Mouse (Mus musculus): ENCODE data around the gene Chd3.

Gene Chd3

GRCm38 (mm10) chr11:69367616-69368355 is 1.4 kb downstream of the Chd3 start:
- CTCF ChIA-PET, result interaction anchor here (0.6 to 1.4 kb wide), 3 partner anchors 34 to 63 kb away, joined by 3 to 4 read pairs (median 3); no protein-coding TSS in a partner anchor

- CTCF ChIA-PET, result interaction anchor here (0.7 kb wide), 1 partner anchor 310 kb away, joined by 4 read pairs; no protein-coding TSS in a partner anchor
These were observed 2.2 kb downstream of the Chd3 start for GRCm38 (mm10) chr11:69366855-69367615.

GRCm38 (mm10) chr11:69366157-69366854 is 2.9 kb downstream of the Chd3 start:
- CTCF ChIA-PET, result interaction anchor here (0.7 kb wide), 1 partner anchor 309 kb away, joined by 4 read pairs; no protein-coding TSS in a partner anchor

DNA sequence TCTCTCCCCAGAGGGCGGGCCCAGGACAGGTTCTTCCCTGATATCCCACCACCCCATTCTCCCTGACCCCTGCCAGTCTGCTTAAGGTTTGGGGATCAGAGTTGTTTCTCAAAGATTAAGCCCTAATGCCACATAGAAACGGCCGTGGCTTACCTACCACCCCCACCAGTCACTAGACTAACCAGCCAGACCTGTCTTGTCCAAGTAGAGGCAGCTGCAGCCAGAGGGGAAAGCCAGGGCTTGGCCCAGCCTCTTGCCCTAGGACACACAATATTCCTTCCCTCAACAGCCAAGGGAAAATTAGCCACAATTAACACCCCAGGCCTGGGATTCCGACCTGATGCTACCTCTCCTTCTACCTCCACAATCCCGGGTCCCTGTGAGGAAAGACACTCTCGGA is 3.5 kb downstream of the Chd3 start:
- CTCF ChIA-PET, result no interaction called here

DNA sequence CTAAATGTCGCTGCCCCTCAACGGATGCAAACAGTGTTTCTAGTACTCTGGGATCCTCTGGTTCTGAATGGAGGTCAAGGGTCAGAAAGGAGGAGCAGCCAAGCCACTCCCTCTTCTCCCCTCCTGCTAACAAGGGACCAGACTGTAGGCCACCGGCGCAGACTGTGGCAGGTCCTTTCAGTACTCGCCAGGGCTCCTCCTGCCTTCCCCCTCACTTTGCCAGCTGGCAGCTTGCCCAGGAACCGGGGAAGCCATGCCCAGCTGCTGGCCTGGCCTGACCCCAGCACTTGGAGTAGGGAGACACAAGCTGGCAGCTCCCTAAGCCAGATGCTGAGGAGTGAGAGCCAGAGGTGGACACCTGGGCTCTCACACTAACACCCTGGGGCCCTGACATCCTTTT is 4.3 kb downstream of the Chd3 start:
- CTCF ChIA-PET, result no interaction called here

DNA sequence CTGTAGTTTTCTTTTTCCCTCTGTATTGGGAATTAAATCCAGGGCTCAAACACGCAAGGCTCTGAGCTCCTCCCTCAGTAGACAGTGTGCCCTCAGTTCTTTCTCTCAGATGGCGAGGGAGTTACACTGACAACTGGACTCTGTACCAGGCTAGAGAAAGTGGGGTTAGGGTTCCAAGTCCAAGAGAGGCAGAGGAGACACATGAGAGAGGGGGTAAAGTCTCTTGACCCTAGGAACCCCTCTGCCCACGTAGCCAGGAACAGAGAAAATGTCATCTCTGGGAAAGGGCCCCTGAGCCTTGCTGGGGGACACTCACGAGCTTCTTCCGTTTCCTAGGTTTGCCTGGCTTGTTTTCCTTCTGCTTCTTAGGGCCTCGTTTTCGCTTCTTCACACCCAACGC is 4.8 kb downstream of the Chd3 start:
- CTCF ChIA-PET, result no interaction called here

DNA sequence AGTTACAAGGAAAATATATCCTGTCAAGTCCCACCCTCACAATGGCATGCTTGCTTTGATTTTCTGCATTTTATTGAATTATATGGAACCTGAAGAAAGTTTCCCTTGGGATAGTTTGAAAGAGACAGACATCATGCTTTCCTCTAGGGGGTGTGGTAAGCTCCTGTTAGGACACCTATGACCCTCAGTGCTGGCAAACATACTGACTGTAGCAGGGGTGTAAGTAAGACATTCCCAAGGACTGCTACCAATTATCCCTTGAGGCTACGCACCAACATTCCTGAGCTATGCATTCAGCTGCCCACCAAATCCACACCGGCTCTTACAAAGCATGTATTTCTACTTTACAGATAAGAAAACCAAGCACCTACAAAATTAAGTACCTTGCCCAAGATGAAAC is 6.7 kb downstream of the Chd3 start:
- CTCF ChIA-PET, result interaction anchor here (0.6 kb wide), 1 partner anchor 20 kb away, joined by 4 read pairs; no protein-coding TSS in a partner anchor

- CTCF ChIA-PET, result interaction anchor here (0.6 kb wide), 1 partner anchor 20 kb away, joined by 4 read pairs; no protein-coding TSS in a partner anchor
These were observed 7.2 kb downstream of the Chd3 start for GRCm38 (mm10) chr11:69362021-69362420.

DNA sequence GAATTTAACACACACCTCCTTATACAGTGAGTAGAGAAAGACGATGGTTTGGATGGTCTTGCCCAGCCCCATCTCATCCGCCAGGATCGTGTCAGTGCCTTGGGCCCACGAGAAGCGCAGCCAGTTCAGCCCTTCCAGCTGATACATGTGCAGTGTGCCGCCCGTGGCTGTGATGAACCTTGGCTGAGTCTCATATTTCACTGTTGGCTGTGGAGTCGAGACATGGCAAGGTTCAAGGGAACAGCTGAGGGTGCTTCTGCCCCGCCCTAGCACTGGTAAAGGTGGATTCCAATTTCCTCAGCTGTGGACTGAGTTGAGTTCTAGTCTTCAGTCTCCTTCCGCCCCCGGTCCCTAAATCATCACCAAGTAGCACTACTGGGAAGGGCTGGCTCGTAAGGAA is 11.5 kb downstream of the Chd3 start:
- CTCF ChIA-PET, result no interaction called here

DNA sequence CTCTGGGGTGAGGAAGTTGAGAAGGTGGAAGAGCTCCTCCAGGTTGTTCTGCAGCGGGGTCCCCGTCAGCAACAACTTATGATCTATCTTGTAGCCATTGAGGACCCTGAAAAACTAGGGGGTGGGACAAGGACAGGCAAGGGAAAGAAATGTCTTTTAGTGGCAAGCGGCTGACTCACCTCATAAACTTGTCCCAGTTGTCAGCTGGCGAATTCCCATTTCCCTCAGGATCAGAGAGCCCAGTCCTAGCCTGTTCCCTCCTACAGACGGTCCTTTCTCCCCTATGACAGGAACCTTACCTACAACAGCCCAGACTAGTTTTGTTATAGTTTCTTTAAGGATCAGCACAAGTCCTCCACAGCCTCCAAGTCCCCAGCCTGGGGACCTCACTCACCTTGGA is 12.7 kb downstream of the Chd3 start:
- CTCF ChIA-PET, result no interaction called here

DNA sequence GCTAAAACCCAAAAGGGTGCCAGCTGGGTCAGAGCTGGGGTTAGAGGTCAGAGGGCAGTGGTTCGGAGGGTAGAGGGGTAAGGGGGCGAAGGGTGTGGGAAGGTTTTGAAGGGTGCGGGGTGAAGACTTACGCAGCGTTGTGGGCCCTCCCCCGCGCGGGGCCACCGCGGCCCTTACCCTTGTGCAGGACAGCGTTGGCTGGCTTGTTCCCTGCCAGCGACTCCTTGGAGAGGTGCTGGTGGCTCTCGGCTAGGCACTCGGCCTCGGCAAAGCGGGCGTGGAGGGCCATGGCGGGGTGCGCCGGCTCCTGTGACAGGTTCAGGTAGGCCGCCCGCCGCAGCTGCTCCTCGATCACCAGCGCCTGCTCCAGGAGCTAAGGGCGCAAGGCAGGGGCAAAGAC is 22.8 kb downstream of the Chd3 start:
- CTCF ChIA-PET, result interaction anchor here (0.6 kb wide), 1 partner anchor 1193 kb away, joined by 7 read pairs; no protein-coding TSS in a partner anchor

GRCm38 (mm10) chr11:69340161-69341131 is 28.8 kb downstream of the Chd3 start, which contains the start of gene Rnf227:
Gene Rnf227, plus strand, starts transcription at chr11:69340461.
- CTCF ChIA-PET, result interaction anchor here (0.7 kb wide), 1 partner anchor 35 kb away, joined by 3 read pairs; no protein-coding TSS in a partner anchor

DNA sequence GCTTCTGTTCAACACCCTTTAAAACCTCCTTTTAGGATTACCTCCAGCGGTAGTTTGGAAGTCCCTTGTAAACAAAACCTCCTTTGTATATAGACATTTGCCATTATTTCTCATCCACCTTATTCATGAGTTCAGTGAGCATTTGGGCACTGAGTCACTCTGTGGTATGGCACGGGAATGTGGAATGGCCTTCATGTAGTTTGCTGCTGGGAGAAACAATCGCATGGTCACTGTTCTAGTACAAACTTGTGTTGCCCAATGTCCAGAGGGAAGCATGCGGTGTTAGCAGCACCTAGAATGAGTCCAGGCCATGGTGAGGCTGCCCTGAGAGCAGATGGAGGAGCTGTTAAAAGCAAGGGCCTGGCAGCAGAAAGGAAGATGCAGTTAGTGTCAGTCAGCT is 34.4 kb downstream of the Chd3 start:
- CTCF ChIA-PET, result no interaction called here

GRCm38 (mm10) chr11:69333922-69334321 is 35.3 kb downstream of the Chd3 start:
- CTCF ChIA-PET, result interaction anchor here (0.6 to 1.2 kb wide), 2 partner anchors 34 to 98 kb away, joined by 4 to 7 read pairs; no protein-coding TSS in a partner anchor

DNA sequence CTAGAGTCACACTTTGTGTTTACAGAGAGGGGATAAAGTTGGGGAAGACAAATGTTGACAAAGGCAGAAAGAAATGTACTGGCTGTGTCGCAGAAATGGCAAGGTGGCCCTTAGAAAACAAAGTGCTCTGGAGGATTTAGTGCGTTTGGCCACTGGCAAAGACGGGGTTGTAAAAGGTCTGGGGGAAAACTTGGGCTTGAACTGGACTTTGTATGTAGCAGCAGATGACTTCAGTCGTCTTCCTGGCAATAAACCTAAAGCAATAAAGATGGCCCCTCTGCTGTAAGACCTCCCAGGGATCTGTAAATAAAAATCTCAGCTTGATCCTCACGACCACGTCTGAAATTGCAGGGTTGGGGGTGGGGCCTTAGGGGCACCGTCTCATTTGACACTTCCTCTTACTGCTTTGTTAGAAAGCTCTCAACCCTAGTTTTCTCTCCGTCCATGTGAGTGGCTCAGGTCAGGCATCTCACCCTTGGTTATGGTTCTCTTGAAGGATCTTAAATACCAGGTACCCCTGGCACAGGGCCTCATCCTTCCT is 36.4 kb downstream of the Chd3 start:
- CTCF ChIA-PET, result interaction anchor here (1.2 to 1.4 kb wide), 2 partner anchors 36 to 63 kb away, joined by 3 to 4 read pairs; no protein-coding TSS in a partner anchor

DNA sequence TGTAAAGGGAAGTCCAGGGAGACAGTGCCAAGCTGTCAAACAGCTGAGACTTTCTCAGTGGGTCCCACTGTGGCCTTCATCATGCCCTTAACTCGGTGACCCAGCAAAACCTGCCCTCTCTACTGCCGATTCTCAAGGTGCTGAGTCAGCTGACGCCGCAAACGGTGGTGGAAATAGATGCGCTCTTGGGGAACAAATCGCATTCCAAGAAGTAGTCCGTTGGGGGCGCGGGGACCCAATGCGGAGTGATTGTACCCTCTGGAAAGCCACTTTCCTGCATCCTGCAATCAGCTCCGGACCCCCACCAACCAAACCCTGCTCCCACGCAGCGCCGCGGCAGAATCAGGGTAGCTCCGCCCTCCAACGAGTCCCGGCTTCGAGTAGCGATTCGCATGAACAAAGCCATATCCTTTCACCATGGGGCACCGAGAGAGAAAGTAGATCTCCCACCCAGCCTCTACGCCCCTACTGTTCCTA is 37.2 kb downstream of the Chd3 start:
- CTCF ChIA-PET, result interaction anchor here (0.6 to 1.4 kb wide), 3 partner anchors 57 to 204 kb away, joined by 3 to 4 read pairs (median 3); no protein-coding TSS in a partner anchor

GRCm38 (mm10) chr11:69331152-69331551 is 38.1 kb downstream of the Chd3 start:
- CTCF ChIA-PET, result interaction anchor here (1.1 kb wide), 1 partner anchor 57 kb away, joined by 3 read pairs; no protein-coding TSS in a partner anchor

GRCm38 (mm10) chr11:69328517-69328916 is 40.7 kb downstream of the Chd3 start:
- CTCF ChIA-PET, result interaction anchor here (0.7 kb wide), 1 partner anchor 20 kb away, joined by 3 read pairs; no protein-coding TSS in a partner anchor

- CTCF ChIA-PET, result no interaction called here
These were observed 41.6 kb downstream of the Chd3 start for GRCm38 (mm10) chr11:69327648-69328047.

DNA sequence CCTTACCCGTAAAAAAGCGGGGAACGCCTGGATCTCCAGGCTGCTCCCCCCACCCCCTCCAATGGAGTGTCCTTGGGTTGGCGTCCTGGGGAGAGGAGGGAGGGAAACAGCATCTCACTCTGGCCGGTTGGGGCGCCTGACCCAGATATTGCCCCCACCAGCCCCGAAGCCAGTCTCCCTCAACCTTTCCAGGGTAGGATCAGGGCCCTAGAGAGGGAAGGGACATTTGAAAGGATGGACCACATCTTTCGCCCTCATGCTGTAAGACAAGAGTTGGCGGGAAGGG is 42.1 kb downstream of the Chd3 start:
- CTCF ChIA-PET, result no interaction called here
